Mouse (Mus musculus): ENCODE results near the gene Ddx10. TPM values are rescaled to one million over a fixed set of nuclear protein-coding genes. Genes with fewer than 3 reads are reported as not detected.

The Ddx10 gene
- total and polyA plus RNA-seq, 2 experiments from 2014 or later = 12.6 to 18.2 TPM

DNA sequence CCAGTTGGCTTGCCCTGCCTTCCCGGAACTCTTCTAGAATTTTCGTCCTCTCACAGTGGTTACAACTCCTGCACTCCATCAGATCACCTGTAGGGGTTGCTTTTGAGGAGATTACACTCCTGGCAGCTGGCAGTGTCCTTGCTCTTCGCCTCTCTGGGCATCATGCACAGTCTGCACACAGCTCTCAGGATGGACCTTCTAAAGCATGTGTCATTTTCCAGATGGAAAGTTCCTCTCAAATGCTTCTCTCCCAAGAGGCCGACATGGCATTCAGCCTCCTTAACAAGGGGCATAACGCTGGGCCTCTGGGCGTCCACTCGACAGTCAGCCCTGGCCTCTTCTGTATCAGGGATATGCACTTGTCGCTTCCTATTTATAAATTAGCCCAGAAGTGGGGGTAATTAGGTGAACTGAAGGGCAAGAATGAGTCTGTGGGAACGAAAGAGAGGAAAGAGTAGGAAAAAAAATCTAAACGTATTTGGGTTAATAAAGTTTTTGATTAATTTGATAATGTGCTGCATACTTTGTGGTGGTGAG lies 174.2 kb downstream of the Ddx10 start:
- no peak for DNase-seq
- no peak overlapping the region for H3K4me3 ChIP-seq (ENCODE audit: low read depth, low read length)
- no peaks in the 10 kb centered on the region for H3K36me3 ChIP-seq (ENCODE audit: insufficient read depth)
- no peaks in the 10 kb centered on the region for H3K9me3 ChIP-seq (ENCODE audit: low read length)
- 85% methylated on average over 10 of the region's 10 CpGs for WGBS
- no peak for ATAC-seq
- no peaks in the 10 kb centered on the region for H3K4me1 ChIP-seq (ENCODE audit: insufficient read depth)
- TF ChIP-seq CTCF (IDR thresholded peaks at IDR 0.05; ENCODE audit: low read depth) = no peak
- H3K27ac ChIP-seq (ENCODE audit: low read depth, low read length) = no peak overlapping the region
- no peaks in the 10 kb centered on the region for H3K27me3 ChIP-seq (ENCODE audit: insufficient read depth, low read length)
- no peak overlapping the region for H3K4me2 ChIP-seq (ENCODE audit: low read depth)
- H3K9ac ChIP-seq = no peak overlapping the region

DNA sequence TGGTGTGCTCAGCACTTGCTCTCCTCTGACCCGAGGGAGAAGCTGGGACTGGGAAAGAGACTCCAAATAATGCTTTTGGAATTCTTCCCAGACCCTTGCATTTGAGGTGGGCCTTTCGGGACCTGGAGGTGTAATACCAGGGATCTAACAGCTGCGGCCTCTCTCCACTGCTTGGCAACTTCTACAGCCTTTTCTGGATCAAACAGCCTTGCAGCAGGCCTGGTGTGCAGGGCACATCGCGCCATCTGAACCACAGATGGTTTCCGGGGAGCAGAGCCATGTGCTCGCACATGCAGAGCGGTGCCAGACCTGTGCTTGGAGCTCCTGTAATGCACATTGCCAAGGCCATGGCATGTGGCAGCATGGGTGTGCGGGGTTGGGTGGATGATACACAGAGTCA lies 175.8 kb downstream of the Ddx10 start:
- 59% methylated on average over 9 of the region's 9 CpGs for WGBS
- peak; percentile 64 for ATAC-seq
- H3K27me3 ChIP-seq (ENCODE audit: insufficient read depth, low read length) = no peaks in the 10 kb centered on the region

DNA sequence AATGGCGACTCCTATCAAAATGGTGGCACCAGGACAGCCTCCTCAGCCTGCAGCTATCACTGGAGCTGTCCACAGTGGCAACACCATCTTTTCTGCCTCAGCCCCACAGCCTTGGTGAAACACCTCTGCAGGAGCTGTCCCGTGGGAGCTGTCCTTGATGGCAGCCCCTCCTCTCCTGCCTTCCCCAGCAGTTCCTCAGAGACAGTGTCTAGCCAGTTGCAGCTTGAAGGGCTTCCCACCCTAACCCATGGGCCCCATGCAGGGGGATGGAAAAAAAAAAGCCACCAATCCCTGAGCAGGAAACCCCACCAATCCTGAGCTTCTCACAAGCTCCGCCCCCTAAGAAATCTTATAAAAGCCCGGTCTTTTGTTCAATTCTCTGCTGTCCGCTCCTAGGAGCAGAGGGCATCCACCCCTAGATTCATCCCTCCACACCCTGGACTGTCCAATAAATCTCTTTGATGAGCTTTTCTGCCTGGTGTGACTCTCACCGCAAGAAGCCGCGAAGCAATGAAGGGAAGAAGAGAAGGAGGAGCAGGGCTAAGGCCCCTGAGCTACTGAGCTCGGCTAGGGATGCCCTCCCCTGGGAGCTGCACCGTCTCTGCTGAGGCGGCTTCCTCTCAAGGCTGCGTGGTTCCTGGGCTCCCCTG lies 176.9 kb downstream of the Ddx10 start:
- Histone ChIP-seq H3K9ac (no peak overlapping the region), H3K9me3 (ENCODE audit: low read length) (no peaks in the 10 kb centered on the region), H3K36me3 (ENCODE audit: insufficient read depth) (no peaks in the 10 kb centered on the region), H3K4me2 (ENCODE audit: low read depth) (no peak overlapping the region), H3K27ac (ENCODE audit: low read depth, low read length) (no peak overlapping the region), H3K4me3 (ENCODE audit: low read depth, low read length) (no peak overlapping the region), H3K27me3 (ENCODE audit: insufficient read depth, low read length) (no peaks in the 10 kb centered on the region), H3K4me1 (ENCODE audit: insufficient read depth) (no peaks in the 10 kb centered on the region)
- no peak for ATAC-seq
- 76% methylated on average over 12 of the region's 12 CpGs for WGBS
- no peak for TF ChIP-seq CTCF (IDR thresholded peaks at IDR 0.05; ENCODE audit: low read depth)
- no peak for DNase-seq

More for the DNA sequence above, 175.8 kb downstream of the Ddx10 start:
- no peak overlapping the region for H3K27ac ChIP-seq (ENCODE audit: low read depth, low read length)
- H3K4me2 ChIP-seq (ENCODE audit: low read depth) = no peak overlapping the region
- H3K4me1 ChIP-seq (ENCODE audit: insufficient read depth) = no peaks in the 10 kb centered on the region
- H3K9ac ChIP-seq = no peak overlapping the region
- DNase-seq = peak; percentile 22
- no peaks in the 10 kb centered on the region for H3K9me3 ChIP-seq (ENCODE audit: low read length)
- no peak overlapping the region for H3K4me3 ChIP-seq (ENCODE audit: low read depth, low read length)
- no peak for TF ChIP-seq CTCF (IDR thresholded peaks at IDR 0.05; ENCODE audit: low read depth)
- H3K36me3 ChIP-seq (ENCODE audit: insufficient read depth) = no peaks in the 10 kb centered on the region

DNA sequence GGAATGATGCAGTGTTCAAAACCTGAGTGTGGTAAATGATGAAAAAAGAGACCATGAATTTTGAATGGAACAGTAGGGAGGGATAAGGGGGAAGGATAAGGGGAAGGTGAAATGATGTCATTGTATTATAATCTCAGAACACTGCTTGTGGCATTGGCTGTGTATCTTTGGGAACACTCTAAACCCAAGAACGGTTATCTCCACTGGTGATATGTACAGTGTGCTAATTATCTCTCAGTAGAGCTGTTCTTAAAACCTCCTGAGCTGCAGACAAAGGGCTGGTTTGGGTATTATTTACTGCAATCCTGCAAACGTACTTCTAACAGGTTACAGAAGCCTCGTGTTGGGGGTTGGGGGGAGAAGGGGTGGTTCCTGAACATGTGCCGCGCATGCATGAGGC lies 179.7 kb downstream of the Ddx10 start:
- no peak for DNase-seq
- no peak overlapping the region for H3K4me3 ChIP-seq (ENCODE audit: low read depth, low read length)
- no peaks in the 10 kb centered on the region for H3K36me3 ChIP-seq (ENCODE audit: insufficient read depth)
- no peak overlapping the region for H3K9ac ChIP-seq
- whole genome bisulfite sequencing = 82% methylated on average over 5 of the region's 5 CpGs
- no peak for TF ChIP-seq CTCF (IDR thresholded peaks at IDR 0.05; ENCODE audit: low read depth)
- no peak overlapping the region for H3K27ac ChIP-seq (ENCODE audit: low read depth, low read length)
- no peak overlapping the region for H3K4me2 ChIP-seq (ENCODE audit: low read depth)
- no peaks in the 10 kb centered on the region for H3K9me3 ChIP-seq (ENCODE audit: low read length)
- no peak for ATAC-seq
- H3K27me3 ChIP-seq (ENCODE audit: insufficient read depth, low read length) = no peaks in the 10 kb centered on the region
- H3K4me1 ChIP-seq (ENCODE audit: insufficient read depth) = no peaks in the 10 kb centered on the region

DNA sequence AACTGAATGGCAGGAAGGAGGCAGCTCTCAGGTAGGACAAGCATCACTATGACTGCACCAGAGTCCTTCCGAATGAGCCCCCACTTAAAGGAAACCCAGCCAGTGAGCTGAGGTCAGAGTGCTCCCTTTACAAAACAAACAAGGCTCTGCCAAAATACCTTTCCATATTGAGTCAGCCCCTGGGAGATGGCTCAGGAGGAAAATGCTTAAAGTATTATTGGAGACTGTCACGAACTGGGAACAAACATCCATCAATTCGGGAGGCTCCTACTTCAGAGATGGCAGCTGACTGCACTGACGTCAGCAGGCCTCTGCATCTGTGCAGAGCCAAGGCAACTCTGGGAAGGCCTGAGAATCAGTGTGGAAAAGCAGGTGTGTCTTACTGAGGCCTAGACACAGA lies 181.4 kb downstream of the Ddx10 start:
- WGBS = 49% methylated on average over 4 of the region's 4 CpGs
- no peak for DNase-seq
- no peaks in the 10 kb centered on the region for H3K36me3 ChIP-seq (ENCODE audit: insufficient read depth)
- H3K9ac ChIP-seq = no peak overlapping the region
- H3K27ac ChIP-seq (ENCODE audit: low read depth, low read length) = no peak overlapping the region
- no peaks in the 10 kb centered on the region for H3K27me3 ChIP-seq (ENCODE audit: insufficient read depth, low read length)
- no peak overlapping the region for H3K4me2 ChIP-seq (ENCODE audit: low read depth)
- no peaks in the 10 kb centered on the region for H3K4me1 ChIP-seq (ENCODE audit: insufficient read depth)
- no peak for ATAC-seq
- TF ChIP-seq CTCF (IDR thresholded peaks at IDR 0.05; ENCODE audit: low read depth) = no peak
- H3K4me3 ChIP-seq (ENCODE audit: low read depth, low read length) = no peak overlapping the region
- H3K9me3 ChIP-seq (ENCODE audit: low read length) = no peaks in the 10 kb centered on the region

DNA sequence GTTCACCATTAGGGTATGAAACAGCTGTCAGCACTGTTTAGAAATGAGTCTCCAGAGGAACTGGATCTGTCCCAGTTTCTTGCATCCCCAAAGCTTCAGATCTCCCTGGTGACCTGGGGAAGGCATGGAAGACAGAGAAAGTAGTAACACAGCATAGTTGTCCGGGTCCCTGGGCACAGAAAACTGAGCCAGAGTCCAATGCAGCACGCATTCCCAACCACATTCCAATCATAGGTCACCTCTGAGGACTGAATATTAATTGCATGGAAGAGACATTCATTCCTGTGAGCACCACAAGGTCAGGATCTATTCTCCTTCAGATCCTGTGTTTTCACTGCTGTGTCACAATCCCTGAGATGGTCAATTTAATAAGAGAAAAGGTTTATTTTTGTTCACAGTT lies 182.8 kb downstream of the Ddx10 start:
- Histone ChIP-seq H3K27me3 (ENCODE audit: insufficient read depth, low read length) (no peaks in the 10 kb centered on the region), H3K9me3 (ENCODE audit: low read length) (no peaks in the 10 kb centered on the region), H3K9ac (no peak overlapping the region), H3K4me2 (ENCODE audit: low read depth) (no peak overlapping the region), H3K4me3 (ENCODE audit: low read depth, low read length) (no peak overlapping the region), H3K27ac (ENCODE audit: low read depth, low read length) (no peak overlapping the region), H3K36me3 (ENCODE audit: insufficient read depth) (no peaks in the 10 kb centered on the region), H3K4me1 (ENCODE audit: insufficient read depth) (no peaks in the 10 kb centered on the region)
- no peak for TF ChIP-seq CTCF (IDR thresholded peaks at IDR 0.05; ENCODE audit: low read depth)
- ATAC-seq (no peak), DNase-seq (no peak)
- WGBS = 77% methylated on average over 2 of the region's 2 CpGs

DNA sequence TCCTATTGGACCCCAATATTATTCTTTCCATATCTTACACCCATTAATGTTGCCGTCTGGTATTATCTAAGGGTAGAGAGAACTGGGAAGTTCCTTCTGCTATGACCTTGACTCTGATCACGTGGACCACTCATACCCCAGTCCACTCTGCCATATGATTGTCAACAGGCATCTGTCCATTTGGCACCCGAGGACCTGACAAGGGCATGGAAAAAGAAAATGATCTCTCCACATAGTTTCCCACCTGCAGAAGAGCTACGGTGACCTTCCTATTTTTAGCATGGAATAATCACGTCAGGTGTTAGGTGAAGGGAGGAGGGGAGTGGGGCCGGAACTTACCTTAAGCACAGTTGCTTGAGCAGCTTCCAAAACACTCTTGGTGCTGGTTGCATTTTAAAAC lies 183.3 kb downstream of the Ddx10 start:
- no peaks in the 10 kb centered on the region for H3K4me1 ChIP-seq (ENCODE audit: insufficient read depth)
- H3K36me3 ChIP-seq (ENCODE audit: insufficient read depth) = no peaks in the 10 kb centered on the region
- H3K27me3 ChIP-seq (ENCODE audit: insufficient read depth, low read length) = no peaks in the 10 kb centered on the region
- DNase-seq (no peak), ATAC-seq (no peak)
- no peak overlapping the region for H3K9ac ChIP-seq
- H3K27ac ChIP-seq (ENCODE audit: low read depth, low read length) = no peak overlapping the region
- no peak for TF ChIP-seq CTCF (IDR thresholded peaks at IDR 0.05; ENCODE audit: low read depth)
- 88% methylated on average over 6 of the region's 6 CpGs for WGBS
- no peak overlapping the region for H3K4me2 ChIP-seq (ENCODE audit: low read depth)
- no peak overlapping the region for H3K4me3 ChIP-seq (ENCODE audit: low read depth, low read length)
- H3K9me3 ChIP-seq (ENCODE audit: low read length) = no peaks in the 10 kb centered on the region

Data from forebrain, postnatal 0 days (tissue).